Mouse (Mus musculus): ENCODE data around the gene Shmt2. TPM values are rescaled to one million over a fixed set of nuclear protein-coding genes. Genes with fewer than 3 reads are reported as not detected.

Shmt2 gene
- polyA plus RNA-seq, 1 experiment, result 99.9 TPM

DNA sequence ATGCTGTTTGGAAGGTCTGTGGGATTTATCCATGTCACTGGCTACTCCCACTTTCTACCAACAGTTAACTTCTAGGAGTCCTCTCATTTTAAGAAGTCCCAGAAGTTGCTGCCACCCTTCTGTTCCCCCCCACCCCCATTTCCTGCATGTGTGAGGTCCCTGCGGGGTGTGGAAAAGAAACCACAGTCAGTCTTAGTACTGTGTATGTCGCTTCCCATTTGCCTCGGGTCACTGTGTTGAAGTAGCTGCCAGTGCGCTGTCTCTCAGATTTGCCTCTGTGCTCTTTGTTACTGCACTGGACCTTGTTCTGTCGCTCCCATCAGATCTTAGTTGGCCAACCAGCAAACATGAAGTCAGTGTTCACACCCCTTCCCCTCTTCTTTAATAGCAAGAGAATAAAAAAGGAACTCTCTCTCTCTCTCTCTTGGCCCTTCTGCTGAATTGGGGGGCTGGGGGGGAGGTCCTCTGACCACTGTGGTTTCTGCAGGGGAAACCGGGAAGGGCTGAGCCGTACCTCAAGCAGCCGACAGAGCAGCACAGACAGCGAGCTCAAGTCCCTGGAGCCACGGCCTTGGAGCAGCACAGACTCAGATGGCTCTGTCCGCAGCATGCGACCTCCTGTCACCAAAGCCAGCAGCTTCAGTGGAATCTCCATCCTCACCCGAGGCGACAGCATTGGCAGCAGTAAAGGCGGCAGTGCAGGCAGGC is 50.8 kb downstream of the Shmt2 start:
- TF ChIP-seq CTCF (IDR thresholded peaks at IDR 0.05; ENCODE audit: extremely low read depth, insufficient read depth, insufficient read length, insufficient replicate concordance) (no peak), POLR2A (IDR thresholded peaks at IDR 0.05; ENCODE audit: low read depth, low read length) (no peak)
- 16% methylated on average over 15 of the region's 15 CpGs for WGBS
- Histone ChIP-seq H3K4me3 (ENCODE audit: extremely low read depth, insufficient read depth, insufficient read length) (no peak overlapping the region), H3K27me3 (ENCODE audit: control insufficient read depth, insufficient read depth, low read length) (no peaks in the 10 kb centered on the region), H3K4me1 (ENCODE audit: control insufficient read depth, insufficient read depth, insufficient read length) (peaks cover 5% of the 10 kb centered on the region), H3K36me3 (ENCODE audit: control insufficient read depth, insufficient read depth, low read length) (peaks cover 14% of the 10 kb centered on the region), H3K27ac (ENCODE audit: insufficient read depth, low read length) (no peak overlapping the region)
- no peak for DNase-seq (ENCODE audit: low read depth in 1 of 2, low spot score in 2 of 2)

Other genes with a start within 250 kb of the Shmt2 start
- gene Mbd6, start 233.4 kb downstream of the Shmt2 start, polyA plus RNA-seq (2012; rRNA removed), result 55.8 and 68.0 TPM in 2 replicates
- 33.2 and 40.2 TPM in 2 replicates for gene Mars, start 210.7 kb downstream of the Shmt2 start, polyA plus RNA-seq (2012; rRNA removed)
- 72.7 and 87.2 TPM in 2 replicates for gene Arhgap9, start 200.5 kb downstream of the Shmt2 start, polyA plus RNA-seq (2012; rRNA removed)
- 0.42 and 0.74 TPM in 2 replicates for gene Gli1, start 180.5 kb downstream of the Shmt2 start, polyA plus RNA-seq (2012; rRNA removed)
- gene Inhbe, start 168.0 kb downstream of the Shmt2 start, polyA plus RNA-seq (2012; rRNA removed), result not detected in 2 replicates
- not detected in 2 replicates for gene Inhbc, start 152.0 kb downstream of the Shmt2 start, polyA plus RNA-seq (2012; rRNA removed)
- 67.2 and 67.6 TPM in 2 replicates for gene R3hdm2, start 142.1 kb downstream of the Shmt2 start, polyA plus RNA-seq (2012; rRNA removed)
- 2.0 and 2.2 TPM in 2 replicates for gene Stac3, start 20.8 kb downstream of the Shmt2 start, polyA plus RNA-seq (2012; rRNA removed)
- gene Ndufa4l2, start 7.5 kb downstream of the Shmt2 start, polyA plus RNA-seq (2012; rRNA removed), result 6.9 and 12.2 TPM in 2 replicates
- gene Nxph4, start 12.1 kb upstream of the Shmt2 start, polyA plus RNA-seq (2012; rRNA removed), result not detected in 2 replicates
- 98.7 and 99.4 TPM in 2 replicates for gene Lrp1, start 98.7 kb upstream of the Shmt2 start, polyA plus RNA-seq (2012; rRNA removed)
- gene Stat6, start 120.5 kb upstream of the Shmt2 start, polyA plus RNA-seq (2012; rRNA removed), result 120 and 126 TPM in 2 replicates
- 3.2 and 3.5 TPM in 2 replicates for gene Nemp1, start 144.5 kb upstream of the Shmt2 start, polyA plus RNA-seq (2012; rRNA removed)
- gene Nab2, start 146.1 kb upstream of the Shmt2 start, polyA plus RNA-seq (2012; rRNA removed), result 30.6 and 32.7 TPM in 2 replicates
- 0.13 and 0.21 TPM in 2 replicates for gene Myo1a, start 182.7 kb upstream of the Shmt2 start, polyA plus RNA-seq (2012; rRNA removed)
- 1.9 and 4.1 TPM in 2 replicates for gene Tac2, start 202.0 kb upstream of the Shmt2 start, polyA plus RNA-seq (2012; rRNA removed)
- 5.6 and 6.0 TPM in 2 replicates for gene Zbtb39, start 217.1 kb upstream of the Shmt2 start, polyA plus RNA-seq (2012; rRNA removed)
- gene Gpr182, start 229.3 kb upstream of the Shmt2 start, polyA plus RNA-seq (2012; rRNA removed), result 22.5 and 28.8 TPM in 2 replicates
- gene Rdh1, start 237.3 kb upstream of the Shmt2 start, polyA plus RNA-seq (2012; rRNA removed), result 0.25 and 0.56 TPM in 2 replicates
- gene Rdh16f1, start 237.3 kb upstream of the Shmt2 start, polyA plus RNA-seq (2012; rRNA removed), result 0.60 and 0.94 TPM in 2 replicates

Measured in spleen, adult 2 months (tissue).